In genomic region chr6:106768640-106769289, GRCm38 (mm10) we compare ENCODE assay signal across 7 mouse cellular contexts. TPM values are rescaled to one million over a fixed set of nuclear protein-coding genes. Genes with fewer than 3 reads are reported as not detected.
DNase-seq lines count a peak whose midpoint lies in the region; ATAC-seq lines count a peak whose summit lies in the region.

TSS of gene Trnt1 (plus strand) at chr6:106769120.

- H3K9me3 ChIP-seq in embryonic facial prominence, embryonic 12.5 days = no peaks in the 10 kb centered on the region
- no peaks in the 10 kb centered on the region for H3K9me3 ChIP-seq in limb, embryonic 11.5 days (ENCODE audit: control insufficient read depth, low read length)
- no peaks in the 10 kb centered on the region for H3K9me3 ChIP-seq in midbrain, embryonic 14.5 days (ENCODE audit: control insufficient read depth, low read length)

- 10% methylated on average over 35 of the region's 35 CpGs for WGBS in embryonic facial prominence, embryonic 12.5 days
- 9% methylated on average over 35 of the region's 35 CpGs for WGBS in limb, embryonic 11.5 days
- 8% methylated on average over 35 of the region's 35 CpGs for WGBS in midbrain, embryonic 14.5 days

- H3K27me3 ChIP-seq in embryonic facial prominence, embryonic 12.5 days = no peaks in the 10 kb centered on the region
- H3K27me3 ChIP-seq in limb, embryonic 11.5 days (ENCODE audit: control insufficient read depth, insufficient read depth, low read length) = no peaks in the 10 kb centered on the region
- no peaks in the 10 kb centered on the region for H3K27me3 ChIP-seq in midbrain, embryonic 14.5 days (ENCODE audit: control insufficient read depth, insufficient read depth, low read length)

- no peak within 1 kb of the TSS for H3K27ac ChIP-seq in embryonic facial prominence, embryonic 12.5 days
- H3K27ac ChIP-seq in limb, embryonic 11.5 days (replicated peaks; ENCODE audit: low read depth, low read length) = no peak within 1 kb of the TSS
- no peak within 1 kb of the TSS for H3K27ac ChIP-seq in midbrain, embryonic 14.5 days (replicated peaks; ENCODE audit: low read depth, low read length)

- peaks cover 3% of the 10 kb centered on the region; the same call in 1 of the 2 replicates for H3K36me3 ChIP-seq in embryonic facial prominence, embryonic 12.5 days
- peaks cover 2% of the 10 kb centered on the region; the same call in 1 of the 2 replicates for H3K36me3 ChIP-seq in limb, embryonic 11.5 days (ENCODE audit: control insufficient read depth, insufficient read depth, low read length)
- peaks cover 13% of the 10 kb centered on the region for H3K36me3 ChIP-seq in midbrain, embryonic 14.5 days (ENCODE audit: control insufficient read depth, insufficient read depth, low read length)

- peak within 1 kb of the TSS; percentile 79 for H3K4me3 ChIP-seq in embryonic facial prominence, embryonic 12.5 days
- peak within 1 kb of the TSS; percentile 65 for H3K4me3 ChIP-seq in limb, embryonic 11.5 days (ENCODE audit: low read depth, low read length)
- peak within 1 kb of the TSS; percentile 87 for H3K4me3 ChIP-seq in midbrain, embryonic 14.5 days (replicated peaks; ENCODE audit: low read depth, low read length)

- peak within 1 kb of the TSS; percentile 57 for H3K9ac ChIP-seq in embryonic facial prominence, embryonic 12.5 days
- H3K9ac ChIP-seq in limb, embryonic 11.5 days (ENCODE audit: low read length) = peak within 1 kb of the TSS; percentile 62
- peak within 1 kb of the TSS; percentile 58 for H3K9ac ChIP-seq in midbrain, embryonic 14.5 days (replicated peaks; ENCODE audit: low read length)

- DNase-seq in adrenal gland, postnatal 25 days = peak; percentile 97
- DNase-seq in heart, adult 11 months = peak; percentile 100
- DNase-seq in kidney, adult 18-20 months = peak; percentile 98
- peak; percentile 98 for DNase-seq in limb, embryonic 11.5 days (ENCODE audit: low spot score)
- DNase-seq in midbrain, embryonic 14.5 days = peak; percentile 99
- peak; percentile 95 to 98 for DNase-seq in spleen, adult 18-20 months

- H3K4me1 ChIP-seq in embryonic facial prominence, embryonic 12.5 days = peaks cover 11% of the 10 kb centered on the region
- H3K4me1 ChIP-seq in limb, embryonic 11.5 days (ENCODE audit: control insufficient read depth, insufficient read depth, low read length) = peaks cover 2% of the 10 kb centered on the region
- H3K4me1 ChIP-seq in midbrain, embryonic 14.5 days (ENCODE audit: control insufficient read depth, insufficient read depth, low read length) = peaks cover 11% of the 10 kb centered on the region

- peak; percentile 98 for ATAC-seq in embryonic facial prominence, embryonic 12.5 days (ENCODE audit: insufficient number of reproducible peaks, insufficient read depth, low FRiP score, low TSS enrichment)
- ATAC-seq in limb, embryonic 11.5 days (ENCODE audit: insufficient number of reproducible peaks, low FRiP score, low TSS enrichment, low read depth) = peak; percentile 100
- peak; percentile 100 for ATAC-seq in midbrain, embryonic 14.5 days (ENCODE audit: low FRiP score, low TSS enrichment)

- H3K4me2 ChIP-seq in embryonic facial prominence, embryonic 12.5 days (replicated peaks) = peak within 1 kb of the TSS; percentile 83
- peak within 1 kb of the TSS; percentile 74 for H3K4me2 ChIP-seq in limb, embryonic 11.5 days (ENCODE audit: low read depth, severe bottlenecking)
- H3K4me2 ChIP-seq in midbrain, embryonic 14.5 days (ENCODE audit: low read length) = peak within 1 kb of the TSS; percentile 95

RNA-seq across cellular contexts. Expression of gene Trnt1, which starts in this region (rescaled TPM):
- 36.1 and 56.0 TPM in 2 replicates for total RNA-seq in adrenal gland, postnatal 25 days (2021)
- 59.6 and 69.3 TPM in 2 replicates for polyA plus RNA-seq in embryonic facial prominence, embryonic 12.5 days (2016; fragmentation: Nextera tagmentation; extraction: Ambion mirVana)
- 69.6 and 76.4 TPM in 2 replicates for polyA plus RNA-seq in limb, embryonic 11.5 days (2014; fragmentation: Nextera tagmentation; extraction: Ambion mirVana)
- 66.0 and 69.0 TPM in 2 replicates for polyA plus RNA-seq in midbrain, embryonic 14.5 days (2014; fragmentation: Nextera tagmentation; extraction: Ambion mirVana)
